Mouse (Mus musculus) lung, embryonic 16.5 days (tissue): ENCODE results near the gene Unc80. TPM values are rescaled to one million over a fixed set of nuclear protein-coding genes. Genes with fewer than 3 reads are reported as not detected.

Experiments
- ATAC-seq: fragments of 200-750 bp; cut with Nextera tagmentation; 2 replicates; pipeline ENCODE4 v1.8.0; 2017; ENCODE audit warnings: low read depth, mild to moderate bottlenecking, moderate library complexity
- H3K27ac ChIP-seq: fragments of 300-500 bp; sonication (generic); 2 replicates; pipeline ENCODE4 v1.5.1; 2014; ENCODE audit warnings: mild to moderate bottlenecking, control low read depth, low read length
- H3K27me3 ChIP-seq: fragments of 300-500 bp; sonication (generic); 2 replicates; pipeline ENCODE4 v1.6.1; 2014; ENCODE audit warnings: low read depth, low read length, mixed read lengths; ENCODE audit not compliant: control insufficient read depth, insufficient read depth
- H3K36me3 ChIP-seq: fragments of 300-500 bp; sonication (generic); 2 replicates; pipeline ENCODE4 v1.6.1; 2014; ENCODE audit warnings: low read length; ENCODE audit not compliant: control insufficient read depth, insufficient read depth
- H3K4me1 ChIP-seq: fragments of 300-500 bp; sonication (generic); replicated peaks from 2 replicates; pipeline ENCODE4 v1.6.1; 2014; ENCODE audit warnings: low read length, mixed read lengths; ENCODE audit not compliant: control insufficient read depth, insufficient read depth
- H3K4me2 ChIP-seq: fragments of 300-500 bp; sonication (generic); 2 replicates; pipeline ENCODE4 v1.6.1; 2014; ENCODE audit warnings: low read depth, low read length, control low read depth
- H3K4me3 ChIP-seq: fragments of 300-500 bp; sonication (generic); 2 replicates; pipeline ENCODE4 v1.5.1; 2014; ENCODE audit warnings: mild to moderate bottlenecking, low read length, control low read depth
- H3K9ac ChIP-seq: fragments of 300-500 bp; sonication (generic); 2 replicates; pipeline ENCODE4 v1.6.1; 2014; ENCODE audit warnings: low read length, control low read depth
- H3K9me3 ChIP-seq: fragments of 300-500 bp; sonication (generic); 2 replicates; pipeline ENCODE4 v1.6.1; 2016; ENCODE audit warnings: low read length; ENCODE audit not compliant: control insufficient read depth
- WGBS: fragments of 180-500 bp; shearing (Covaris S2); extraction: QIAGEN DNeasy Blood & Tissue Kit; methylation state at CpG from one replicate; pipeline ENCODE4 v1.1.7; 2014; 5-methylcytosine and 5-hydroxymethylcytosine counted together
- polyA plus RNA-seq: library from polyadenylated mRNA; unstranded; fragments of >200 nt; fragmentation: Nextera tagmentation; extraction: Ambion mirVana; gene quantifications from 2 replicates; pipeline ENCODE4 v1.2.1, GENCODE M21; 2015

Gene Unc80
- polyA plus RNA-seq, 1 experiment from 2014 or later: 0.51 TPM

GRCm38 (mm10) chr1:66655119-66655746 is 187.1 kb downstream of the Unc80 start:
- Histone ChIP-seq H3K4me2 (no peak overlapping the region), H3K4me3 (no peak overlapping the region), H3K9me3 (no peaks in the 10 kb centered on the region), H3K27me3 (no peaks in the 10 kb centered on the region), H3K27ac (no peak overlapping the region), H3K4me1 (peaks cover 6% of the 10 kb centered on the region), H3K36me3 (no peaks in the 10 kb centered on the region), H3K9ac (no peak overlapping the region)
- WGBS: 42% methylated on average over 4 of the region's 4 CpGs
- ATAC-seq: peak; percentile 89

DNA sequence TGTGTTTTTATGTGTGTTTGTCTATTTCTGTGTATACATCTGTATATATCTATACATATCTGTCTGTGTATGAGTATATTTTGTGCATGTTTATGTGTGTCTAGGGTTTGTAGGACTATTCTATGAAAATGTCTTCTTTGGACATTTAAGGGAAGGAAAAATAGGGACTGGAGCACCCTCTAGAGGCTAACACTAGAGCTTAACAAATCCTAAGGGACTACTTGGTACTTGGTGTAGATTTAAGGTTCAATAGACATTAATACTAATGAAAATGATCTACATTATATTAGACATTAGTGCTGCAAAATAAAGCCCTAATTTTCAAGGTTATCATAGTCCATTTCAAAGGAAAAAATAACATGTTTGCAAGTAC is 187.6 kb downstream of the Unc80 start:
- no peak overlapping the region for H3K4me3 ChIP-seq
- no peak overlapping the region for H3K9ac ChIP-seq
- H3K9me3 ChIP-seq: no peaks in the 10 kb centered on the region
- H3K4me1 ChIP-seq: peaks cover 6% of the 10 kb centered on the region
- H3K36me3 ChIP-seq: no peaks in the 10 kb centered on the region
- H3K4me2 ChIP-seq: no peak overlapping the region
- no peaks in the 10 kb centered on the region for H3K27me3 ChIP-seq
- peak; percentile 61 for ATAC-seq
- no peak overlapping the region for H3K27ac ChIP-seq

GRCm38 (mm10) chr1:66671475-66671874 is 203.3 kb downstream of the Unc80 start:
- no peak overlapping the region for H3K4me3 ChIP-seq
- no peaks in the 10 kb centered on the region for H3K9me3 ChIP-seq
- H3K4me1 ChIP-seq: no peaks in the 10 kb centered on the region
- H3K27ac ChIP-seq: no peak overlapping the region
- 48% methylated on average over 7 of the region's 7 CpGs for WGBS
- ATAC-seq: no peak
- no peaks in the 10 kb centered on the region for H3K27me3 ChIP-seq
- no peak overlapping the region for H3K9ac ChIP-seq
- H3K36me3 ChIP-seq: no peaks in the 10 kb centered on the region
- no peak overlapping the region for H3K4me2 ChIP-seq

DNA sequence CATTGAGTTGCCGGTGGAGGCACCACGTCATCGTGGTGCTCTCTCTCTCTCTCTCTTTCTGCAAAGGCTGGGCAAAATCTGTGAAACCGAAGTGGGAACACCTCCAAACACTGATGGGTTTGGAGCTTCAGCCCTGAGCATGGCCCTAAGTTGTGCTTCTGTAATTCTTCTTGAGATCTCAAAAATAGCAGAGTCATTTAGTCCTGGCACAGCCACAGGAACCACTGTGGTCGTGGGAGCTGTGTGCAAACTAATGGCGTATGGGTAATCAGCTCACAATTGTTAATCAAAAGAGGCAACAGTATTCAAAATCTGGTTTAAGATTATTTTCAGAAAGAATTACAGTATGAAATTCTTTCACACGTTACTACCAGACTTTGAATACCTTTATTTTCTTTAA is 204.6 kb downstream of the Unc80 start:
- Histone ChIP-seq H3K27me3 (no peaks in the 10 kb centered on the region), H3K36me3 (no peaks in the 10 kb centered on the region), H3K9ac (no peak overlapping the region), H3K4me2 (no peak overlapping the region), H3K9me3 (no peaks in the 10 kb centered on the region), H3K4me3 (no peak overlapping the region), H3K4me1 (no peaks in the 10 kb centered on the region), H3K27ac (no peak overlapping the region)
- ATAC-seq: no peak
- WGBS: 84% methylated on average over 7 of the region's 7 CpGs

DNA sequence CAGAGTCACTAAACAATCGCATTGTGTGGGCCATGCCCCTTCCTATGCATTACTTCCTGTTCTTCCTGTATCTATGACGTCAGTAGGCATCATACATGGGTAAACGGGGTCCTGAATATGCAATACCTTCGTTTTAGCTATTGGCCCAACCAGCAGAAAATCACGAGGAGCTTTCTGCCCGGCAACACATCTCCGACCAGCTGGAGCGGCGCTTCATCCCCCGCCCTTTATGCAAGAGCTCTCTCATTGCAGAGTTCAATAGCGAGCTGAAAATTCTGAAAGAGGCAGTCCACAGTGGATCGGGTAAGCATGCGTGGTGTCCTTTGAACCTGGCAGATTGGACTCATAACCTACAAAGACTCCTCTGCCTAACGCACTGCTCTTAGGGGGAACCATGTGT is 209.8 kb downstream of the Unc80 start:
- WGBS: 78% methylated on average over 14 of the region's 14 CpGs
- H3K4me3 ChIP-seq: no peak overlapping the region
- ATAC-seq: no peak
- no peaks in the 10 kb centered on the region for H3K9me3 ChIP-seq
- H3K9ac ChIP-seq: no peak overlapping the region
- H3K36me3 ChIP-seq: no peaks in the 10 kb centered on the region
- H3K27ac ChIP-seq: no peak overlapping the region
- H3K4me2 ChIP-seq: no peak overlapping the region
- H3K27me3 ChIP-seq: no peaks in the 10 kb centered on the region
- no peaks in the 10 kb centered on the region for H3K4me1 ChIP-seq

DNA sequence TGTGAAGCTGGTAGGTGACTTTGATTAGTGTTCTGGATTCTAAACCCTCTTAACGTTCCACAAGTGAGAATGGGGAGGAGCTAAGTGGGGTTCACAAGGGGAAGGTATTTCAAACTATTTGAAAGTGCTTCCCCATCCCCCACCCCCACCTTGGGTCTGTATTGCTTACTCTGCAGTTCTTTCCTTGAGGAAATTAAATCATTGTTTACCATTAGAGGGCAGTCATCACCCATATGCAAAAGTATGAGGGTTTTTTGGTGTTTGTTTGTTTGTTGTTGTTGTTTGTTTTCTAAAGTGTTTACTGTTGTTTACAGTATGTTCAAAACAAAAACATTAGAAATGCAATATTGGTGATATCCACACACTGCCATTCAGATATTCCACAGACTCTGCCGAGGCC is 210.5 kb downstream of the Unc80 start:
- H3K27me3 ChIP-seq: no peaks in the 10 kb centered on the region
- H3K9ac ChIP-seq: no peak overlapping the region
- no peak overlapping the region for H3K27ac ChIP-seq
- no peaks in the 10 kb centered on the region for H3K4me1 ChIP-seq
- no peaks in the 10 kb centered on the region for H3K9me3 ChIP-seq
- no peaks in the 10 kb centered on the region for H3K36me3 ChIP-seq
- WGBS: 36% methylated on average over 2 of the region's 2 CpGs
- no peak overlapping the region for H3K4me2 ChIP-seq
- ATAC-seq: no peak
- no peak overlapping the region for H3K4me3 ChIP-seq

DNA sequence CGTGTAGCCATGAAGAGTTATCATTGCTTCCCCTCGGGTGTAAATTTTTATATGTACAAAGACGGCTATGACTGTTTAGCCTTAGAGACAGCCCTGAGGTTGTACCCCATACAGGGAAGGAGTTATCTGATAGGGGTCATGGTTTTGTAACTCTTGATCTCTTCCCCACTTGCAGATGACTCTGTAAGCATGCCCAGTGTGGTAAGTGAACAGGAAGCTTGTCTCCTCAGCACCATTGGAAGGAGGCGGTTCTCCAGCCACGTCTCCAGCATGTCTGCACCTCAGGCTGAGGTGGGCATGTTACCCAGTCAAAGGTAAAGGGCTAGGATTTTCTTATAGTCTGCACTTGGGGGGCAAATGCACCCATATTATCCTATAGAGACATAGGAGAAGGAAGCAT is 214.8 kb downstream of the Unc80 start:
- Histone ChIP-seq H3K4me2 (no peak overlapping the region), H3K9me3 (no peaks in the 10 kb centered on the region), H3K27me3 (no peaks in the 10 kb centered on the region), H3K9ac (no peak overlapping the region), H3K36me3 (no peaks in the 10 kb centered on the region), H3K27ac (no peak overlapping the region), H3K4me3 (no peak overlapping the region), H3K4me1 (no peaks in the 10 kb centered on the region)
- WGBS: 79% methylated on average over 5 of the region's 5 CpGs
- no peak for ATAC-seq

- 62% methylated on average over 3 of the region's 3 CpGs for WGBS
- no peak overlapping the region for H3K9ac ChIP-seq
- no peak overlapping the region for H3K4me2 ChIP-seq
- no peak for ATAC-seq
- no peaks in the 10 kb centered on the region for H3K36me3 ChIP-seq
- H3K4me3 ChIP-seq: no peak overlapping the region
- no peak overlapping the region for H3K27ac ChIP-seq
- H3K9me3 ChIP-seq: no peaks in the 10 kb centered on the region
- no peaks in the 10 kb centered on the region for H3K4me1 ChIP-seq
- H3K27me3 ChIP-seq: no peaks in the 10 kb centered on the region
These were observed 223.6 kb downstream of the Unc80 start for GRCm38 (mm10) chr1:66691772-66692171.

DNA sequence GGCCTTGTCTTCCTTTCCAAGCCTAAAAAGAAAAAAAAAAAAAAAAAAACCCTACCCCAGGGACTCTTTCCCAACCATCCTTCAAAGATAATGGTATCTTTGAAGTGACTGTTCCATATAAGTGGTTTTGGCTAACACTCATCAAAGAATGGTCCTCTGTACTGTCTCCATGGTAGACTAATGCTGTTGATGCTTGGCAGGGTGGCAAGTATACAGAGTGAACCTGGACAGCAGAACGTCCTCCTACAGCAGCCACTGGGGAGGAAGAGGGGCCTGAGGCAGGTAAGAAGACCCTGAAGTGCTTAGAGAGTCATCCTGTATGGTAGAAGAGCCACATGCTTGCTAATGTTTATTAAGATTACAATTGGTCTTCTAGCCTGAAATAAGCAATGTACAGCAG is 224.1 kb downstream of the Unc80 start:
- Histone ChIP-seq H3K9ac (no peak overlapping the region), H3K9me3 (no peaks in the 10 kb centered on the region), H3K4me2 (no peak overlapping the region), H3K27ac (no peak overlapping the region), H3K4me3 (no peak overlapping the region), H3K36me3 (no peaks in the 10 kb centered on the region), H3K4me1 (no peaks in the 10 kb centered on the region), H3K27me3 (no peaks in the 10 kb centered on the region)
- no peak for ATAC-seq
- WGBS: 43% methylated on average over 1 of the region's 1 CpGs

GRCm38 (mm10) chr1:66692780-66693392 is 224.7 kb downstream of the Unc80 start:
- H3K4me3 ChIP-seq: no peak overlapping the region
- H3K4me1 ChIP-seq: no peaks in the 10 kb centered on the region
- no peak overlapping the region for H3K4me2 ChIP-seq
- ATAC-seq: no peak
- H3K27me3 ChIP-seq: no peaks in the 10 kb centered on the region
- no peak overlapping the region for H3K27ac ChIP-seq
- H3K9me3 ChIP-seq: no peaks in the 10 kb centered on the region
- WGBS: 80% methylated on average over 8 of the region's 8 CpGs
- no peaks in the 10 kb centered on the region for H3K36me3 ChIP-seq
- no peak overlapping the region for H3K9ac ChIP-seq
